Mouse (Mus musculus): ENCODE measurements at regions not wholly inside any gene's neighbourhood (a gene's known extent, or its start where the extent isn't known, plus 50 kb on each side); places are given as distances from the start of the nearest gene placed in this dataset.

- TF ChIP-seq CTCF (conservative IDR thresholded peaks at IDR 0.05; ENCODE audit: insufficient read depth, insufficient read length, low read depth, low read length): no peak
- TF ChIP-seq POLR2A (IDR thresholded peaks at IDR 0.05; ENCODE audit: low read depth, low read length): no peak
These were observed 95.3 kb downstream of the Cxxc4 start for GRCm38 (mm10) chr3:134331499-134332153.

All from kidney, adult 2 months (tissue).